Mouse (Mus musculus) forebrain, embryonic 13.5 days (tissue): ENCODE measurements at regions not wholly inside any gene's neighbourhood (a gene's known extent, or its start where the extent isn't known, plus 50 kb on each side); places are given as distances from the start of the nearest gene placed in this dataset.

ENCODE experiments used
- ATAC-seq: fragments of 200-750 bp; cut with Nextera tagmentation; 2 replicates; pipeline ENCODE4 v1.8.0; 2017
- H3K27ac ChIP-seq: fragments of 300-500 bp; sonication (generic); 2 replicates; pipeline ENCODE4 v1.5.1; 2015; ENCODE audit warnings: inconsistent platforms, mild to moderate bottlenecking, moderate library complexity
- H3K27me3 ChIP-seq: fragments of 300-500 bp; sonication (generic); 2 replicates; pipeline ENCODE4 v1.6.1; 2015; ENCODE audit warnings: mild to moderate bottlenecking, inconsistent platforms
- H3K36me3 ChIP-seq: fragments of 300-500 bp; sonication (generic); 2 replicates; pipeline ENCODE4 v1.6.1; 2015; ENCODE audit warnings: mild to moderate bottlenecking, inconsistent platforms; ENCODE audit not compliant: poor library complexity, severe bottlenecking
- H3K4me1 ChIP-seq: fragments of 300-500 bp; sonication (generic); 2 replicates; pipeline ENCODE4 v1.6.1; 2015; ENCODE audit warnings: inconsistent platforms
- H3K4me2 ChIP-seq: fragments of 300-500 bp; sonication (generic); 2 replicates; pipeline ENCODE4 v1.6.1; 2015; ENCODE audit warnings: inconsistent platforms, mild to moderate bottlenecking, moderate library complexity
- H3K4me3 ChIP-seq: fragments of 300-500 bp; sonication (generic); 2 replicates; pipeline ENCODE4 v1.5.1; 2015; ENCODE audit warnings: mild to moderate bottlenecking, inconsistent platforms
- H3K9ac ChIP-seq: fragments of 300-500 bp; sonication (generic); 2 replicates; pipeline ENCODE4 v1.6.1; 2015; ENCODE audit warnings: mild to moderate bottlenecking, inconsistent platforms
- H3K9me3 ChIP-seq: fragments of 300-500 bp; sonication (generic); replicated peaks from 2 replicates; pipeline ENCODE4 v1.6.1; 2016; ENCODE audit warnings: inconsistent platforms
- WGBS: fragments of 180-500 bp; shearing (Covaris S2); methylation state at CpG from one replicate; pipeline ENCODE4 v1.1.7; 2015; 5-methylcytosine and 5-hydroxymethylcytosine counted together

GRCm38 (mm10) chr15:67419733-67420132 is 919.0 kb upstream of the Lrrc6 start:
- ATAC-seq: no peak
- Histone ChIP-seq H3K9me3 (no peaks in the 10 kb centered on the region), H3K36me3 (no peaks in the 10 kb centered on the region), H3K27ac (no peak overlapping the region), H3K27me3 (no peaks in the 10 kb centered on the region), H3K4me3 (no peak overlapping the region), H3K9ac (no peak overlapping the region), H3K4me2 (no peak overlapping the region), H3K4me1 (no peaks in the 10 kb centered on the region)
- WGBS: 98% methylated on average over 1 of the region's 1 CpGs

- peak; percentile 73 for ATAC-seq
- WGBS: 81% methylated on average over 2 of the region's 2 CpGs
- Histone ChIP-seq H3K4me1 (no peaks in the 10 kb centered on the region), H3K4me3 (no peak overlapping the region), H3K36me3 (no peaks in the 10 kb centered on the region), H3K9me3 (no peaks in the 10 kb centered on the region), H3K4me2 (no peak overlapping the region), H3K27me3 (no peaks in the 10 kb centered on the region), H3K9ac (no peak overlapping the region), H3K27ac (no peak overlapping the region)
Observed at GRCm38 (mm10) chr15:67417742-67418163, 917.0 kb upstream of the Lrrc6 start.

- no peaks in the 10 kb centered on the region for H3K36me3 ChIP-seq
- H3K9me3 ChIP-seq: no peaks in the 10 kb centered on the region
- no peak overlapping the region for H3K27ac ChIP-seq
- H3K4me1 ChIP-seq: no peaks in the 10 kb centered on the region
- no peak overlapping the region for H3K9ac ChIP-seq
- no peaks in the 10 kb centered on the region for H3K27me3 ChIP-seq
- 93% methylated on average over 2 of the region's 2 CpGs for WGBS
- no peak overlapping the region for H3K4me2 ChIP-seq
- no peak for ATAC-seq
- no peak overlapping the region for H3K4me3 ChIP-seq
Observed at GRCm38 (mm10) chr15:67415840-67416239, 915.1 kb upstream of the Lrrc6 start.

GRCm38 (mm10) chr15:67414371-67414930 is 913.7 kb upstream of the Lrrc6 start:
- H3K9ac ChIP-seq: no peak overlapping the region
- ATAC-seq: no peak
- H3K4me3 ChIP-seq: no peak overlapping the region
- no peaks in the 10 kb centered on the region for H3K4me1 ChIP-seq
- WGBS: 85% methylated on average over 3 of the region's 3 CpGs
- H3K4me2 ChIP-seq: no peak overlapping the region
- H3K36me3 ChIP-seq: no peaks in the 10 kb centered on the region
- no peaks in the 10 kb centered on the region for H3K9me3 ChIP-seq
- no peak overlapping the region for H3K27ac ChIP-seq
- no peaks in the 10 kb centered on the region for H3K27me3 ChIP-seq

- H3K4me3 ChIP-seq: no peak overlapping the region
- 90% methylated on average over 3 of the region's 3 CpGs for WGBS
- H3K27ac ChIP-seq: no peak overlapping the region
- H3K27me3 ChIP-seq: no peaks in the 10 kb centered on the region
- no peak overlapping the region for H3K4me2 ChIP-seq
- no peaks in the 10 kb centered on the region for H3K9me3 ChIP-seq
- H3K9ac ChIP-seq: no peak overlapping the region
- ATAC-seq: no peak
- no peaks in the 10 kb centered on the region for H3K36me3 ChIP-seq
- no peaks in the 10 kb centered on the region for H3K4me1 ChIP-seq
Observed at GRCm38 (mm10) chr15:67413581-67413980, 912.9 kb upstream of the Lrrc6 start.

- no peak for ATAC-seq
- no peaks in the 10 kb centered on the region for H3K9me3 ChIP-seq
- no peak overlapping the region for H3K4me2 ChIP-seq
- WGBS: 88% methylated on average over 1 of the region's 1 CpGs
- no peak overlapping the region for H3K9ac ChIP-seq
- no peaks in the 10 kb centered on the region for H3K36me3 ChIP-seq
- no peak overlapping the region for H3K4me3 ChIP-seq
- no peak overlapping the region for H3K27ac ChIP-seq
- no peaks in the 10 kb centered on the region for H3K4me1 ChIP-seq
- no peaks in the 10 kb centered on the region for H3K27me3 ChIP-seq
Observed at GRCm38 (mm10) chr15:67412394-67412793, 911.7 kb upstream of the Lrrc6 start.

- no peaks in the 10 kb centered on the region for H3K9me3 ChIP-seq
- no peaks in the 10 kb centered on the region for H3K4me1 ChIP-seq
- no peak overlapping the region for H3K4me3 ChIP-seq
- 85% methylated on average over 2 of the region's 2 CpGs for WGBS
- no peak overlapping the region for H3K9ac ChIP-seq
- H3K4me2 ChIP-seq: no peak overlapping the region
- no peaks in the 10 kb centered on the region for H3K27me3 ChIP-seq
- no peak for ATAC-seq
- no peaks in the 10 kb centered on the region for H3K36me3 ChIP-seq
- no peak overlapping the region for H3K27ac ChIP-seq
Observed at GRCm38 (mm10) chr15:67411657-67412056, 910.9 kb upstream of the Lrrc6 start.

GRCm38 (mm10) chr15:67410012-67410411 is 909.3 kb upstream of the Lrrc6 start:
- Histone ChIP-seq H3K27ac (no peak overlapping the region), H3K4me3 (no peak overlapping the region), H3K27me3 (no peaks in the 10 kb centered on the region), H3K9ac (no peak overlapping the region), H3K4me2 (no peak overlapping the region), H3K9me3 (no peaks in the 10 kb centered on the region), H3K36me3 (no peaks in the 10 kb centered on the region), H3K4me1 (no peaks in the 10 kb centered on the region)
- WGBS: 89% methylated on average over 1 of the region's 1 CpGs
- ATAC-seq: no peak

- 76% methylated on average over 9 of the region's 9 CpGs for WGBS
- no peak overlapping the region for H3K4me2 ChIP-seq
- H3K36me3 ChIP-seq: no peaks in the 10 kb centered on the region
- no peak overlapping the region for H3K9ac ChIP-seq
- no peak for ATAC-seq
- H3K27me3 ChIP-seq: no peaks in the 10 kb centered on the region
- H3K27ac ChIP-seq: no peak overlapping the region
- H3K4me1 ChIP-seq: no peaks in the 10 kb centered on the region
- H3K9me3 ChIP-seq: no peaks in the 10 kb centered on the region
- no peak overlapping the region for H3K4me3 ChIP-seq
Observed at GRCm38 (mm10) chr15:67408871-67409559, 908.3 kb upstream of the Lrrc6 start.

GRCm38 (mm10) chr15:67407244-67407643 is 906.5 kb upstream of the Lrrc6 start:
- Histone ChIP-seq H3K4me2 (no peak overlapping the region), H3K4me1 (no peaks in the 10 kb centered on the region), H3K36me3 (no peaks in the 10 kb centered on the region), H3K9me3 (no peaks in the 10 kb centered on the region), H3K27me3 (no peaks in the 10 kb centered on the region), H3K27ac (no peak overlapping the region), H3K9ac (no peak overlapping the region), H3K4me3 (no peak overlapping the region)
- 87% methylated on average over 2 of the region's 2 CpGs for WGBS
- no peak for ATAC-seq

GRCm38 (mm10) chr15:67405523-67405922 is 904.8 kb upstream of the Lrrc6 start:
- no peak overlapping the region for H3K4me3 ChIP-seq
- no peaks in the 10 kb centered on the region for H3K36me3 ChIP-seq
- no peak overlapping the region for H3K27ac ChIP-seq
- no peaks in the 10 kb centered on the region for H3K27me3 ChIP-seq
- H3K4me2 ChIP-seq: no peak overlapping the region
- H3K9ac ChIP-seq: no peak overlapping the region
- WGBS: 66% methylated on average over 2 of the region's 2 CpGs
- H3K9me3 ChIP-seq: no peaks in the 10 kb centered on the region
- ATAC-seq: no peak
- no peaks in the 10 kb centered on the region for H3K4me1 ChIP-seq

GRCm38 (mm10) chr15:67405011-67405410 is 904.3 kb upstream of the Lrrc6 start:
- Histone ChIP-seq H3K36me3 (no peaks in the 10 kb centered on the region), H3K27ac (no peak overlapping the region), H3K4me2 (no peak overlapping the region), H3K27me3 (no peaks in the 10 kb centered on the region), H3K9me3 (no peaks in the 10 kb centered on the region), H3K9ac (no peak overlapping the region), H3K4me3 (no peak overlapping the region), H3K4me1 (no peaks in the 10 kb centered on the region)
- ATAC-seq: no peak
- 75% methylated on average over 2 of the region's 2 CpGs for WGBS

- Histone ChIP-seq H3K9ac (no peak overlapping the region), H3K36me3 (no peaks in the 10 kb centered on the region), H3K4me1 (no peaks in the 10 kb centered on the region), H3K4me3 (no peak overlapping the region), H3K9me3 (no peaks in the 10 kb centered on the region), H3K4me2 (no peak overlapping the region), H3K27ac (no peak overlapping the region), H3K27me3 (no peaks in the 10 kb centered on the region)
- no peak for ATAC-seq
Observed at GRCm38 (mm10) chr15:67402310-67402709, 901.6 kb upstream of the Lrrc6 start.
